Mouse (Mus musculus): ENCODE results near the gene Dpp6.

The Dpp6 gene

DNA sequence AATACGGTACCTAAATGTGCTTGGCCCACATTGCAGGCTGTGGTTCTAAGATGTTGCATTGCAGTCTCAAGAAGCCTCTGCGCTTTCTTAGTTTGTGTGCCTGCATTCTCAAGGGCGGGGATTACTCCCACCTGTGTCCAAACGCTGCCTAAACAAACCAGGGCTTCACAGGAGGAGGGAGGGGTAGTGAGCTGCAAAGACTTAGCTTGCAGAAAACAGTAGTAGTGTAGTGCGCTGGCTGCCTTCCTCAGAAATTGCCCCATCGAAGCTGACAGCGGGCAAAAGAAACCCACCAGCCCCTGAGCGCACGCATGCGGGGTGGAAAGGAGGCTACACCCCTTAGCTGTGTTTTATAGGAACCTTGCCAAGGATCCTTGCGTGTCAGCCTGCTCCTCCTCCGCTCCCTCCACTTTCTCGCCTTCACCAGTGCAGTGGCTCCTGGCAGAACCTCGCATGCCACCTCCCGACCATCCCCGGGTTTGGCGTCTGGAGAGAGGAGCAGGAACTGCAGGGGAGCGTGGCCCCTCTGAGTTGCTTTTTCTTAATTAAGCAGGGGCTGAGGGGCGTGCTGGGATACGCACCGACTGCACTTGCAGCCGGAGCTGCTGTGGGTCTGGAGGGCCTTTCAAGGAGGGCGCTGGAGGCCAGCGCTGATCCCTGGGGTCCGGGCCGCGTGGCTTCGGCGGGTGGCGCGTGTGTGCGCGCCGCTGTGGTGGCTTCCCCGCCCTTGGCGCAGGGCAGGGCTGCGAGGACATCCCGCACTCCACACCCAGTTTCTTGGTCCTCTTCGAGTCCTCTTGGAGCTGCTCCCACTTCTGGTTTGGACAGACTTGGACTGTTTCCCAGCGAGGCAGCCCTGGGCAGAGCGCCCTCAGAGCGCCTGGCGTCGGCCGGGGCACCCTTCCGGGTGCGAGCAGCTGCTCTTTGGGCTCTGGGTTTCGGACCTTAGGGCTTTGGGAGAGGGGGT lies at the start of gene Dpp6:
Gene Dpp6, plus strand, starts transcription at position 229 of the 967 bp plus-strand sequence.
- peak; percentile 82 to 86 for DNase-seq

DNA sequence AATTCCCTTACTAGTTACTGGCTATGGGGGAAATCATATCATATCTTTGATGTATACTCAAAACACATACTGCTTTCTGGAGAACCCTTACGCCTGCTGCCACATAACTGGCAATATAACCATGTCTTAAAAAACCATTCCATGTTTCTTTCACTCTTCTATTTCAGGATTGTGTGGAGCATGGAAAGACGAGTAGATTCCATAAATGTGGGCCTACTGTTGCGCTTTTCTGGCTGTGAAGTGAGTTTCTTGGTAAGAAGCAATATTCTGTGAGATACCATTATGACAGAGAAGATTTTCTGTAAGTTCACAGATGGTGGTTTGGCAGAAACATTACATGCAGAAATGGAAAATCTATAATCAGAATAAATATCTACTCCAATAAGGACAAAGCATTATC lies 33.0 kb upstream of the Dpp6 start:
- DNase-seq, result no peak

GRCm38 (mm10) chr5:26795524-26795923 lies 21.5 kb upstream of the Dpp6 start:
- no peak for DNase-seq

DNA sequence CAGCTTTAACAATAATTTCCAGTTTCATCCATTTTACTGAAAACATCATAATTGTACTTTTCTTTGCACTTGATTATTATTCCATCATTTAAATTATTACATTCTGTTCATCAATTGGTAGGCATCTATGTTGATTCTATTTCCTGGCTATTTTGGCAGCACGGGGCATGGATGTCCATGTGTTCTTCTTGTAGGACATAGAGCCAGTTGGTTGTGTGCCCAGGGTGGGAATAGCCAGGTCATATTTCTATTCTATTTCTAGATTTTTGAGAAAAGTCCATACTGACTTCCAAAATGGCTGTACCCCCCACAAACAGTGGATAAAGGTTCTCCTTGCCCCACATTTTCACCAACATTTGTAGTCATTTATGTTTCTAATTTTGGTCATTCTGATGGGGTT lies 19.0 kb downstream of the Dpp6 start:
- peak; percentile 66 to 68 for DNase-seq

DNA sequence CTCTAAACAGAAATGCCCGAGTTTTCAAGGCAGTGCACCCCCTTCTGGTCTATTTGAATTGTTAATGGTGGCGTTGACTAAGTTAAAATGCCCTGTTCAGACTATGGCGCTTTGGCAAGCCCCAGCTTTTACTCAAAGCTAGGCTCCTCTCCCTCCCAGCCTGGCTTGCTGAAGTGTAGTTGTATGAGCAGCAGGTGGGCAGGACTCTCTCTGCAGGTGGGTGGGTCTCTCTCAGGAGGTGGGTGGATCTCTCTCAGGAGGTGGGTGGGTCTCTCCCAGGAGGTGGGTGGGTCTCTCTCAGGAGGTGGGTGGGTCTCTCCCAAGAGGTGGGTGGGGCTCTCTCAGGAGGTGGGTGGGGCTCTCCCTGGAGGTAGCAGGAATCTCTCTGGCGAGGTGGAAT lies 24.1 kb downstream of the Dpp6 start:
- DNase-seq, result no peak

GRCm38 (mm10) chr5:26854746-26855145 lies 37.7 kb downstream of the Dpp6 start:
- DNase-seq, result no peak

- peak; percentile 30 to 52 for DNase-seq
These were observed 58.4 kb downstream of the Dpp6 start for GRCm38 (mm10) chr5:26875449-26875848.

DNA sequence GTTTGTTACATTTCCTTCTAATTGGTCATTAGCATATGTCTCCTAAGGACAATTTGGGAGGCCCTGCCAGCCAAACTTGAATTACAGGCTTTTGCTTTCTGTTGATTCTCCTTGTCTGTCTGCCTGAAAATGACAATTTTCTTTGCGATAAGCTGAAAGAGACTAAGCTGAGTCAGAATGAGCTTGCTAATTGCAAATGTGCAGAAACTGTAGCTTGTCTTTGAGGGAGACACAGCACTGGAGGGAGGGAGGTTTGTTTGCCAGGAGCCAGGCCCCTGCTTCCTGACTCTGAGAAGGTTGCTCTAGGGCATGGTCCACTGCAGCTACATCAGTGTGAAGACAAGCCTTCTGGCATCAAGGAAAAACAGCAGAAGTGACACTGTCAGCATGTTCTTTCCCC lies 70.5 kb downstream of the Dpp6 start:
- no peak for DNase-seq

- no peak for DNase-seq
These were observed 71.1 kb downstream of the Dpp6 start for GRCm38 (mm10) chr5:26888080-26888479.

- no peak for DNase-seq
These were observed 77.3 kb downstream of the Dpp6 start for GRCm38 (mm10) chr5:26894346-26894745.

- peak; percentile 69 to 74 for DNase-seq
These were observed 86.8 kb downstream of the Dpp6 start for GRCm38 (mm10) chr5:26903786-26904185.

GRCm38 (mm10) chr5:26904324-26905041 lies 87.5 kb downstream of the Dpp6 start:
- peak; percentile 75 to 76 for DNase-seq

GRCm38 (mm10) chr5:26907151-26907550 lies 90.1 kb downstream of the Dpp6 start:
- no peak for DNase-seq

- no peak for DNase-seq
These were observed 91.6 kb downstream of the Dpp6 start for GRCm38 (mm10) chr5:26908612-26909011.

GRCm38 (mm10) chr5:26910353-26910752 lies 93.3 kb downstream of the Dpp6 start:
- peak in 1 of 2 experiments; percentile 16 for DNase-seq

DNA sequence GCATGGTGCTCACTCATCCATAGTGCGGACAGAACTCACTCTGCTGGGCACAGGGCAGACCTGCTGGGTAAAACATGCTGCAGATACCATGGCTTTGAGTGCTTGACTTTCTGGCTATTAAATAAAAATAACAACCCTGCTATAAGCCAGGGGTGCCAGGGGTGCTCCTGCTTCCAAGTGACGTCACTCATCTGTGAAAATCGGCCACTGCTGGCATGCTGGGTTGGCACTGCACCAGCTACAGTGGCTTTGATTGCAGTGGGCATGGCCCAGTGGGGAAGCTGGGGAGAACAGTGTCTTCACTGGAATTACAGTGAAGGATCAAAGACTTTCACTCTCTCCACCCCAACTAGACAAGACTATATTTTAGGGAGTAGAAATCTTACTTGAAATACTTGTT lies 95.0 kb downstream of the Dpp6 start:
- peak; percentile 46 to 48 for DNase-seq

DNA sequence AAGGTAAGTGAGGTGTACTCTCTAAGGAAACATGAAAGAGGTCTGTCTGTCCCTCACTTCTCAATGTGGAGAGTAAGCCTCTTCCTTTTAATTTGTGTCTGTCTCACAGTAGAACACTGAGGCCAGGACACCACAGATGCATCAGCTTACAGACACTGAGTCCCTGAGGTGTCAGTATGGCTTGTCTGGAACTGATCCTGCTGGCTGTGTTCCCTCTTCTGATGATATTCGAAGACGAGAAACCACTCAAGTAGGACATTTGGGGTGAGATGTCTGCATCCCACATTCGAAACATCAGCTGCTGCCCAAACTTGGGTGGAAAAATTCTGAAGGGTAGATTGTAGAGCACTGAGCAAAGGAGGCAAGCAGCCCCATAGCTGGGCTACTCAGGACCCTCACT lies 101.8 kb downstream of the Dpp6 start:
- DNase-seq, result peak; percentile 61 to 70

GRCm38 (mm10) chr5:26924552-26924951 lies 107.5 kb downstream of the Dpp6 start:
- DNase-seq, result no peak

- DNase-seq, result peak; percentile 36
These were observed 115.6 kb downstream of the Dpp6 start for GRCm38 (mm10) chr5:26932413-26933122.

- DNase-seq, result no peak
These were observed 117.9 kb downstream of the Dpp6 start for GRCm38 (mm10) chr5:26934911-26935310.

DNA sequence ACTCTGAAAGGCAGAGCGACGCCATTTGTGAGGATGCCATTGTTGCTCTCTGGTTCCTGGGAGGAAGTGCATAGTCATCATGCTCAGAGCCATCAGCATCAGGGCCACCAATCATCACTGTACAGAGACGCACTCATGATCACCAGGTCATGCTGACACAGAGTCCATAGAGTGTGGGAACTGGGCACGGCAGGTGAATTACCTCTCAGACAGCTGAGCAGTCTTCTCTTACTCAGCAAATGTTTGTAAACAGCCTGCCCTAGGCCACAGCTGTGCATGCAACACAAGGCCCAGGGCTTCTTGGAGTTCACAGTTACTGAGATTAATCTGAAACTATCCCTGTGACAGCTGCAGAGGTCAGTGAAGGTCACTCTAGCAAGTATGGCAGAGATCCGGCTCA lies 124.5 kb downstream of the Dpp6 start:
- no peak for DNase-seq

DNA sequence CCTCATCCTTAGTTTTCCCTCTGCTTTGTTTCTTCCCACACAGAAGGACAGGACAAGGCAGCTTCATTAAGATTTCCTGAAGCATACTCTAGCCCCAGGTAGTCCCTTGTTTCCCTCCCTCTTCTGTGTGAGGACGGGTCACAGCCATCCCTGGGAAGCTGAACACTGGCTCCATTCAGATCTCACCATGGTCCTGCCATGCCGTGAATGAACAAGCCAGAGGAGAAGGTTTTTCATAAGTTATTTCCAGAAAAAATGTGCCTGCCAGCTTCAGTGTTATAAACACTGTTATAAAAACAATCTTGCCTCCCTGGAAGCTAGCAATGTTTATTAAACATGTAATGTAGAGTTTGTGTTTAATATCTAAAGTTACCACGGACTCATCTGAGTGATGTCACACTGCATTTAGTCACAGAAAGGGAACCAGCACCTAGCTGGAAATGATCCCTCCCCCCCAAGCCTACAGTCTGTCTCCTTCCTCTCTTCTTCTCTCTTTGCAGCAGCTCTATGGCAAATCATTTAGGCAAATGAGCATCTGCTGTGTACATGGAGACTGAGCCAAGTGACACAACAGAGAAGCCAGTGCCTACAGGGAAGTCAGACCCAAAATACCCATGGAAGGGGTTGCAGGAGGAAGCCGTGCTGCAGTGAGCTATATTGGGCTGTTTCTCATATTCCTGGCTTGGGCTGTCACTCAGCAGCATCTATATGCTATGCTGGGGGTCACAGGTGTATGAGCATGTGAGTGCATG lies 128.3 kb downstream of the Dpp6 start:
- DNase-seq, result peak; percentile 53 to 54
